Mouse (Mus musculus): ENCODE data around the gene Etl4.

Etl4 gene

DNA sequence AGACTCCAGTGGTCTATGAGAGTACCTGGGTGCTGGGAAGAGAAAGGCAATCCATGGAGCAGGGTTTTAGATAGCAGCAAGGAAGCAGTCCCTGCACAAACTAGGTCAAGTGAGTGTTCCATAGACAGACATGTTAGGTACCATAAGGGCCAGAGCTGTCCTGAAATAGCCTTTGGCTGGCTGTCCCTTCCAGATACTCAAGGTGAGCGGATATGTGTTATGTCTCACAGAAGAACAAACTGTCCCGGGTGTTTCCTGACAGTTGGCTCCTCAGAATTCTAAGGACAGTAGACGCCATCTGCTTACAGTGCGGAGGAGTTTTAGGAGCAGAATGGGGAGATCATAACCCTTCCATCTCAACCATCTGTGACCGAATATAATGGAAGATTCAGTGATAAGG, 708.8 kb downstream of the Etl4 start:
- ChIA-PET POLR2A (interaction anchor here in 2 of 4 experiments (0.9 to 54.2 kb wide), 6 partner anchors 10 to 55 kb away, joined by 3 to 1549 read pairs (median 4); no protein-coding TSS in a partner anchor), CTCF (no interaction called here)

- POLR2A ChIA-PET: interaction anchor here in 3 of 4 experiments (0.7 to 54.2 kb wide), 7 partner anchors 9 to 123 kb away, joined by 3 to 1549 read pairs (median 6); no protein-coding TSS in a partner anchor
- CTCF ChIA-PET: interaction anchor here in 1 of 4 experiments (0.8 kb wide), 1 partner anchor 35 kb away, joined by 3 read pairs; no protein-coding TSS in a partner anchor
Observed at GRCm38 (mm10) chr2:20619881-20620280, 710.3 kb downstream of the Etl4 start.

DNA sequence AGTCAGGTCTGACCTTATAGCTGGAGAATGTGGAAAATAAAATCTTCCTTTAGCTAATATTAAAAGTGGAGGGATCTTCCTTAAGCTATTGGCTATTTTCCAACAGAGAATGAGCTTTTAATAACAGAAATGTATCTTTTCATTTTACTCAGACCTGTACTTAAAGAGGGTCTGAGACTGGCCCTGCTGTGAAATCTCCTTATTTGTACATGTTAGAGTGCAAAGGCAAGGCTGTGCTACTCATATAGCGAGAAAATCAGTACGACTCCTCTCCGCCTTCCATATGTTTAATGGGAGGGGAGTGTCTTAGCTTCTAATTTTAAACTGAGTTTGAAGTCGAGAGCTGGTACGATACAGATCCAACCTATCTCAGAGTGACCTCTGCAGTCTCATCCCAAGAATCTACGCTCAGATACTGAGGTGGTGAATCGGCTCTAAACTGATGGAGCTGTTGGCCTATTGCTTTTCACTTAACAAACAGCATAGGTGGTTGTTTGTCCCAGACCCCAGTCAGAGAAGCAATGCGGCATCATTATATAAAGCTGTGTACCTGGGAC, 719.7 kb downstream of the Etl4 start:
- POLR2A ChIA-PET: interaction anchor here in 3 of 4 experiments (0.6 to 54.2 kb wide), 17 partner anchors 9 to 133 kb away, joined by 3 to 1549 read pairs (median 4); no protein-coding TSS in a partner anchor
- CTCF ChIA-PET: interaction anchor here in 3 of 4 experiments (0.9 to 2.8 kb wide), 5 partner anchors 10 to 14 kb away, joined by 3 to 18 read pairs (median 6); no protein-coding TSS in a partner anchor

DNA sequence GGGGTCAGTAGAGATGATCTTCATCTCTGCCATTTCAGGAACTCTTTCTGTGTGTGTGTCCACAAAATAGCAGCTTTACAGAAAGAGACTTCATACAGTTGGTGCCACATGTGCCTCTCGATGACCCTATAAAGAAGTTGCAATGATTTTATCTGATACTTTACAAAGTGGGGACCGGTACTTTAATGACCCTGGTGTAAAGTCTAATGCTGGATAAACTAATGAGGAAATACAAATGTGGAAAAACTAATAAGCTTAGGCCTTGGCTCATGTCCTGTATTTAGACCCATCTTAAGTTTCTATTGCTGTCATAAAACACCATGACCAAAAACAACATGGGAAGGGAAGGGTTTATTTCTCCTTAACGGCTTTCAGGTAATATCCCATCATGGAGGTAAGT, 729.0 kb downstream of the Etl4 start:
- CTCF ChIA-PET: interaction anchor here in 3 of 4 experiments (0.6 to 0.9 kb wide), 3 partner anchors 8 to 22 kb away, joined by 3 to 6 read pairs (median 3); no protein-coding TSS in a partner anchor
- POLR2A ChIA-PET: interaction anchor here in 3 of 4 experiments (0.6 to 54.2 kb wide), 6 partner anchors 4 to 44 kb away, joined by 3 to 1549 read pairs (median 82); no protein-coding TSS in a partner anchor

DNA sequence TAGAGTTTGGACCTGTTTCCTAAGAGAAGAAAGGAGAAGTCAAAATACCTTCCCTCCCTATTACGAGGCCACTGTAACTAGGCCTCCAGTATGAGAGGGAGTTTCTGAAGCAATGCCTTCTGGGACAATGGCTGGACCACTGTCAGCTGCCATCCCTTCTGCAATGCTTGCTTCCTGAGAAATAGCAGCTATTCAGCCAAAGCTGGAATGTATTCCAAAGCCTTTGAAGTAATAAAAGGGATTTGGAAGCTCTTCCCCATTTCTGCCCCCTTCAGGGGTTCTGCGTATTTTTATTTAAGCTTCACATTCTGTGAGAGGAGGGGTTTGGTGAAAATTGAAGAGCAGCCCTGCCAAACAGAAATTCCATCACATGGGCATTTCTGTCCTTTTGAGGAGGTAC, 730.1 kb downstream of the Etl4 start:
- ChIA-PET POLR2A (interaction anchor here in 2 of 4 experiments (0.6 to 54.2 kb wide), 17 partner anchors 5 to 471 kb away, joined by 3 to 1549 read pairs (median 4); no protein-coding TSS in a partner anchor), CTCF (interaction anchor here in 1 of 4 experiments (0.9 kb wide), 1 partner anchor 23 kb away, joined by 3 read pairs; no protein-coding TSS in a partner anchor)

DNA sequence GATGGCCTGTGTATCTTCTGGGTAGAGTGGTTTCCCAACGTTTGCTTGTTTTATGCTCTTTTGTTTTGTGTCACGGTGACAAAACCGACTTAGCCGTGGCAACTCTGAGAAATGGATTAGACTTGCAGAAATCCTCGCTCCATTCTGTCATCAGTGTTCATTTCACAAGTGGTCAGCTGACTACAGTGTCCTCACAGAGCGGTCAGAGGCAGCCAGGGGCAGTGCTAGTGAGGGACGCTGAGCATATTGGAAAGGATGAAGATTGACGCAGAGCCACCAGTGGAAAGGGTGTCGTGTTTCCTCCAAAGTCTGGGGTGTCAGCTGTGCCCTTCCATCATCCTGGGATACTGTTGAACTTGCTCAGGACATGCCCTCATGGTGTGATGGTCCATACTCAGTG, 733.2 kb downstream of the Etl4 start:
- ChIA-PET CTCF (interaction anchor here in 2 of 4 experiments (0.7 to 2.1 kb wide), 4 partner anchors 17 to 30 kb away, joined by 3 to 8 read pairs (median 5); no protein-coding TSS in a partner anchor), POLR2A (interaction anchor here in 3 of 4 experiments (0.9 to 54.2 kb wide), 14 partner anchors 8 to 117 kb away, joined by 3 to 1549 read pairs (median 4); no protein-coding TSS in a partner anchor)

DNA sequence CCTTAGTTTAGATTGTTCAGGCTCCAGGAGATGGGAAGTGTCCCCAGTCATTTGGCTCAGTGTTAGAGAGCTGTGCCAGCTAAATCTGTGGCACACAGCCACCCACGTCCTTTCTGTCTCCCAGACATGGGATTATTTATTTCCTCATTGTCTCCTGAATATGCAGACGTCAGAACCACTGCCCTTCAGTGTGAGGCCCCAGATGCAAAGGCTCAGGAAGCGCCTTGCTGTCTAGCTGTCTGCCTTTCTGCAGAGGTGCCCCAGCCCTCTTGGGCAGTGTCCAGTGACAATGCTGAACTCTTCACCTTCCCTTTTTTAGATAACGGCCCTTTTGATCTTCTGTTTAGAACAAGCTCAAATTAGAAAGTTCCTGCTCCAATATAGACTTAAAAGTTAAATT, 740.2 kb downstream of the Etl4 start:
- ChIA-PET POLR2A (interaction anchor here in 3 of 4 experiments (0.6 to 54.2 kb wide), 27 partner anchors 2 to 1229 kb away, joined by 3 to 1549 read pairs (median 7); no protein-coding TSS in a partner anchor), CTCF (interaction anchor here in 1 of 4 experiments (0.5 kb wide), 1 partner anchor 34 kb away, joined by 3 read pairs; no protein-coding TSS in a partner anchor)

DNA sequence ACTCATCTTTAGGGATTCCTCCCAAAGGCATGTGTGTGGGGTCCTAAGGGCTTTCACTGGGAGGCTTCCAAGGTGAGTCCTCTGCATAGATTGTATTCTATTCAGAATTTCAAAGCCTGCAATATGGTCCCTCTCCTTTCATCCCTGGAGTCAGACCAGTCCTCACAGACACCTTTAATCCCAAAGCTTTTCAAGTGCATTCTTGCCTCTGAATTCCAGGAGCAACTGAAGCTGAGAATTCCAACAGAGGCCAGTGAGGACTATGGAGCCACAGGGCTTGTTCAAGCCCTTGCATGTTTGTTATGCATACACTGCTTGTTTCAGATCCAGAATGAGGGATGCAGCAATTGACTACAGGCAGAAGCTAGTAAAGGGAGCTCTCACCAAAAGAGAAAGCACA, 743.5 kb downstream of the Etl4 start:
- CTCF ChIA-PET: interaction anchor here in 2 of 4 experiments (0.8 to 3.1 kb wide), 2 partner anchors 20 to 128 kb away, joined by 3 to 19 read pairs; no protein-coding TSS in a partner anchor
- POLR2A ChIA-PET: interaction anchor here (0.6 to 54.2 kb wide), 64 partner anchors 2 to 446 kb away, joined by 3 to 1549 read pairs (median 4); no protein-coding TSS in a partner anchor

DNA sequence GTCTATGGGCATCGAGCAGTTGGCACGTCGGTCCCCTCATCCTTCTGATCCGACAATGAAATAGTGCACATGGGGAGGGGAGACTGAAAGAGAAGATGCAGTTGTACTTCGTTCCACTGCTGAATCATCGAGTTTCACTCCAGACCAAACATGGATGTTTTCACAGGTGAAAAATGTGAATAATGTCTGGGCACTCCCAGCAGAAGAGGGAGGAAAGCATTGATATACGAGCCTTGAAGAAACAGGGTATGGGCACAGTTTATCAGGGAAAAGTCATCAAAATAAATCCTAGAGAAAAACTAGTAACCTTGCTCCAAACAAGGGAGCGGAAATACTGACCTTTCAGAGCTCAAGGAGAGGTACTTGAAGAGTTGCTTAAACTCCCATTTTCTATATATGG, 744.5 kb downstream of the Etl4 start:
- CTCF ChIA-PET: interaction anchor here in 3 of 4 experiments (0.7 to 3.1 kb wide), 6 partner anchors 15 to 158 kb away, joined by 3 to 19 read pairs (median 6); no protein-coding TSS in a partner anchor
- POLR2A ChIA-PET: interaction anchor here (0.6 to 54.2 kb wide), 83 partner anchors 3 to 447 kb away, joined by 3 to 1549 read pairs (median 7); partner anchors contain the start of gene Arhgap21 (in 1 of the 4)

DNA sequence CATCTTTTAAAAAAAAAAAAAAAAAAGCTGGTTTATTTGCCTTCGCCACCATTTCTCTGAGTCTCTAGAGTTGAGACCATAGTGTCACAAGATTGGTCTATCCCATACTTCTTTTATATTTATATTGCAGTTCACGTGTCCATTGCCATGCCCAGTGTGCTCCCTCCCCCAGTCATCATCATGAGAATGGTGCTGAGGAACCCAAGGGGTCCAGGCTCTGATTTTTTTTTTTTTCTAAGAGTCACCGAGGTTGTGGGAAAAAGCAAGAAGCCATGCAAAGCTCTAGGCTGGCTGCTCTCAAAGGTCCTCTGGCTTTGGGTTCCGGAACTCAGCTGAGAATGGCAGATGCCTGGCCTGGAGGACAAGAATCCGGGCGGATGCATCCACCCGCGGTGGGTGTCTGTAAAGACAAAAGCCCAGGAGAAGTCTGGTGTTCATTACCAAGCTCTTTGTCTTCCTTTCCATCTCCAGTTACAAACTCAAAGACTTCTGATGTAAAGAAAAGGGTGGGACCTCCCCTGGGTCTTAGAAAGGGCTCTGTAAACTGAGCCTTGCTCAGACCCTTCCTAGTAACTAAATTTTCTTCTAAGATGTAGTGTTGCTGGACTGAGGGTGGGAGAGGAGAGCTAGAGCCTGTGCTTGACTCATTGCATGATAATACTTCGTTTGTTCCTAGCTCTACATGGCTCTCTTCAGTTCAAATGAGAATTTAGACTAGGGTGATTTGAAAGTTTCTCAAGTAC, 745.2 kb downstream of the Etl4 start:
- POLR2A ChIA-PET: interaction anchor here (0.5 to 54.2 kb wide), 151 partner anchors 3 to 1968 kb away, joined by 3 to 1549 read pairs (median 5); partner anchors contain the start of gene Arhgap21 (in 1 of the 4)
- CTCF ChIA-PET: interaction anchor here (0.7 to 3.1 kb wide), 18 partner anchors 8 to 214 kb away, joined by 3 to 19 read pairs (median 4); no protein-coding TSS in a partner anchor

DNA sequence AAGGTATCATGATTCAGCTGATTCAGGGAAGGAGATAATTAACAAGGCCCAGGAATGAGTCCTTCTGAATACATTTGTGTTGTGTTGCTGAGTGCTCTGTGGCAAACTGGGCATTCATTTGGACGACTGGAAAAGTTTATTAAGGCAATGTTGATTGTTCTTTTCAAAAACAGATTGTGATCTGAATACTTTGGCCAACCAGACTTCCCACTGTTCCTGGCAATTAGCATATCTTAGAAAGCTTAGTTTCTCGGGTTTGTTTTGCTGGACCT, 745.7 kb downstream of the Etl4 start:
- CTCF ChIA-PET: interaction anchor here (0.7 to 3.1 kb wide), 17 partner anchors 9 to 214 kb away, joined by 3 to 19 read pairs (median 4); no protein-coding TSS in a partner anchor
- POLR2A ChIA-PET: interaction anchor here (0.5 to 54.2 kb wide), 133 partner anchors 4 to 1968 kb away, joined by 3 to 1549 read pairs (median 5); partner anchors contain the start of gene Arhgap21 (in 1 of the 4)

DNA sequence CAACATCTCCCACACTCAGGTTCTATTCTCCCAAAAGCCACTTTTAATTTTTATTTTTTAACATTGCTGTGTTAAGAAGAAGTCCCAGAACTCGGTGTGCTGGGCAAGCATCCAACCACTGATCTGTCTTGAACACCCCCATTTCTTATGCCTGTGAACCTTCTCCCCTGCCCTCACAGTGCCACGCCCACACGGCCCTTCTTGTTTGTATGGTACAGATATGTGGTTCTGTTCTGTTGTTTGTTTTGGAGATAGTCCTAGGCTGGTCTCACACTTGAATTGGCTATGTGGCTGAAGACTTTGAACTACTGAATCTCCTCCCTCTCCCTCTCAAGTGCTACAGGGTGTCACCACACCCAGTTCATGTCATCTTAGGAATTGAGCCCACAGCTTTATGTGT, 748.3 kb downstream of the Etl4 start:
- POLR2A ChIA-PET: interaction anchor here in 3 of 4 experiments (0.7 to 54.2 kb wide), 19 partner anchors 6 to 1001 kb away, joined by 3 to 1549 read pairs (median 8); partner anchors contain the start of gene Otud1 (in 1 of the 3)
- CTCF ChIA-PET: interaction anchor here in 1 of 4 experiments (1.0 kb wide), 1 partner anchor 8 kb away, joined by 3 read pairs; no protein-coding TSS in a partner anchor

- ChIA-PET CTCF (interaction anchor here in 1 of 4 experiments (0.6 to 1.6 kb wide), 5 partner anchors 11 to 751 kb away, joined by 3 to 6 read pairs (median 4); no protein-coding TSS in a partner anchor), POLR2A (interaction anchor here in 3 of 4 experiments (0.6 to 41.3 kb wide), 19 partner anchors 9 to 176 kb away, joined by 3 to 1549 read pairs (median 5); no protein-coding TSS in a partner anchor)
Observed at GRCm38 (mm10) chr2:20661841-20662240, 752.3 kb downstream of the Etl4 start.

- POLR2A ChIA-PET: interaction anchor here in 3 of 4 experiments (0.6 to 41.3 kb wide), 24 partner anchors 7 to 177 kb away, joined by 3 to 1549 read pairs (median 4); no protein-coding TSS in a partner anchor
- CTCF ChIA-PET: interaction anchor here in 3 of 4 experiments (0.6 to 1.6 kb wide), 4 partner anchors 11 to 117 kb away, joined by 3 to 6 read pairs (median 4); no protein-coding TSS in a partner anchor
Observed at GRCm38 (mm10) chr2:20662696-20663095, 753.1 kb downstream of the Etl4 start.

GRCm38 (mm10) chr2:20665309-20665971, 755.9 kb downstream of the Etl4 start:
- ChIA-PET POLR2A (interaction anchor here (0.5 to 41.3 kb wide), 45 partner anchors 8 to 756 kb away, joined by 3 to 1549 read pairs (median 4); no protein-coding TSS in a partner anchor), CTCF (interaction anchor here in 2 of 4 experiments (0.6 to 1.9 kb wide), 13 partner anchors 8 to 262 kb away, joined by 3 to 8 read pairs (median 4); no protein-coding TSS in a partner anchor)

- CTCF ChIA-PET: interaction anchor here in 2 of 4 experiments (0.6 to 1.4 kb wide), 4 partner anchors 11 to 493 kb away, joined by 3 to 9 read pairs (median 6); no protein-coding TSS in a partner anchor
Observed at GRCm38 (mm10) chr2:20666051-20666478, 756.5 kb downstream of the Etl4 start.

DNA sequence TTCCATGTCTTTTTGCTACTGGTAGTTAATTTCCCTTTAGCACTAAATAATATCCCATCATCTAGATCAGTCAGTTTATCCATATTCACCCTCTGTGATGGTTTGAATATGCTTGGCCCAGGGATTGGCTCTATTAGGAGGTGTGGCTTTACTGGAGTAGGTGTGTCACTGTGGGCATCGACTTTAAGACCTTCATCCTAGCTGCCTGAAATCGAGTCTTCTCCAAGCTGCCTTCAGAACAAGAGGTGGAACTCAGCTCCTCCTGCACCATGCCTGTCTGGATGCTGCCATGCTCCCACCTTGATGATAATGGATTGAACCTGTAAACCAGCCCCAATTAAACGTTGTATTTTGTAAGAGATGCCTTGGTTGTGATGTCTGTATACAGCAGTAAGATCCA, 758.3 kb downstream of the Etl4 start:
- POLR2A ChIA-PET: interaction anchor here (0.6 to 41.3 kb wide), 65 partner anchors 9 to 459 kb away, joined by 3 to 1549 read pairs (median 8); partner anchors contain the start of gene Arhgap21 (in 2 of the 4)
- CTCF ChIA-PET: no interaction called here

More at GRCm38 (mm10) chr2:20666051-20666478, 756.5 kb downstream of the Etl4 start:
- POLR2A ChIA-PET: interaction anchor here in 3 of 4 experiments (0.5 to 41.3 kb wide), 28 partner anchors 12 to 542 kb away, joined by 3 to 1549 read pairs (median 15); no protein-coding TSS in a partner anchor
